Mouse (Mus musculus): ENCODE data around the gene Nol10.

GRCm38 (mm10) chr12:17372696-17373095 lies 24.4 kb downstream of the Nol10 start:
- no peak for TF ChIP-seq EP300 (optimal IDR thresholded peaks at IDR 0.05)
- TF ChIP-seq CTCF (IDR thresholded peaks at IDR 0.05; ENCODE audit: low read depth): no peak

Data from stomach, postnatal 0 days (tissue).